Mouse (Mus musculus) CH12.LX (cell line): ENCODE data around the gene Crnkl1. TPM values are rescaled to one million over a fixed set of nuclear protein-coding genes. Genes with fewer than 3 reads are reported as not detected.

ENCODE experiments used
- DNase-seq: peaks from one replicate; pipeline ENCODE4 v3.0.0-alpha.2; 2013; ENCODE audit errors: extremely low read depth
- H3K27ac ChIP-seq: 2 replicates; pipeline ENCODE4 v1.5.1; 2012; ENCODE audit warnings: low read depth, mild to moderate bottlenecking, control low read depth, moderate library complexity; ENCODE audit not compliant: insufficient read depth
- H3K27me3 ChIP-seq: replicated peaks from 2 replicates; pipeline ENCODE3; 2012; ENCODE audit warnings: inconsistent platforms
- H3K36me3 ChIP-seq, 2 experiments: replicated peaks in 1 of 2; 2 replicates each; pipeline versions ENCODE3 to v1.6.1; 2012; ENCODE audit warnings: inconsistent platforms in 1 of 2, low read length in 1 of 2, mild to moderate bottlenecking in 1 of 2, mixed read lengths in 1 of 2, moderate library complexity in 1 of 2; ENCODE audit not compliant: control insufficient read depth in 1 of 2, insufficient read depth in 1 of 2
- H3K4me1 ChIP-seq, 2 experiments: 2 replicates each; pipeline ENCODE4 v1.6.1; 2012; ENCODE audit warnings: inconsistent platforms in 1 of 2, moderate library complexity in 1 of 2; ENCODE audit not compliant: insufficient read depth in 2 of 2, control insufficient read depth in 1 of 2
- H3K4me2 ChIP-seq: 2 replicates; pipeline ENCODE4 v1.6.1; 2012; ENCODE audit warnings: low read depth, mild to moderate bottlenecking, control low read depth; ENCODE audit not compliant: poor library complexity, insufficient read depth, severe bottlenecking
- H3K4me3 ChIP-seq, 3 experiments: fragments of 150-350 bp in 1 of 3; sonication (generic) in 1 of 3; replicated peaks in 1 of 3; 2 replicates each; pipeline versions ENCODE3 to v1.5.1; 2011 to 2012; ENCODE audit warnings: low read depth in 2 of 3, low read length in 2 of 3, mild to moderate bottlenecking in 2 of 3, moderate library complexity in 2 of 3, control low read depth in 1 of 3, improper control_type of control experiment in 1 of 3, inconsistent platforms in 1 of 3, mixed read lengths in 1 of 3; ENCODE audit not compliant: poor library complexity in 1 of 3
- H3K79me2 ChIP-seq: replicated peaks from 2 replicates; pipeline ENCODE4 v1.6.1; 2012; ENCODE audit warnings: mild to moderate bottlenecking, moderate library complexity; ENCODE audit not compliant: control insufficient read depth, poor library complexity, insufficient read depth, severe bottlenecking; ENCODE audit errors: extremely low read depth
- H3K9ac ChIP-seq: 2 replicates; pipeline ENCODE4 v1.6.1; 2012; ENCODE audit warnings: low read depth, mild to moderate bottlenecking, control low read depth, moderate library complexity; ENCODE audit not compliant: insufficient read depth
- H3K9me3 ChIP-seq: replicated peaks from 2 replicates; pipeline ENCODE3; 2012; ENCODE audit warnings: low read length, inconsistent platforms, mixed read lengths
- CHD1 ChIP-seq: IDR thresholded peaks from 2 replicates; pipeline ENCODE4 v1.6.1; 2012; ENCODE audit warnings: low read depth, low read length, improper control_type of control experiment, inconsistent platforms
- CTCF ChIP-seq, 2 experiments: IDR thresholded peaks in 1 of 2; conservative IDR thresholded peaks in 1 of 2; 2 replicates each; pipeline ENCODE4 v1.5.1; 2011 to 2012; ENCODE audit warnings: low read depth in 2 of 2, low read length in 2 of 2, improper control_type of control experiment in 1 of 2, inconsistent platforms in 1 of 2, mild to moderate bottlenecking in 1 of 2, moderate library complexity in 1 of 2
- EP300 ChIP-seq: IDR thresholded peaks from 2 replicates; pipeline ENCODE4 v1.6.1; 2011; ENCODE audit warnings: low read length, improper control_type of control experiment
- HCFC1 ChIP-seq: IDR thresholded peaks from 2 replicates; pipeline ENCODE4 v1.6.1; 2012; ENCODE audit warnings: low read depth, mild to moderate bottlenecking, inconsistent platforms, low read length, improper control_type of control experiment
- IRF4 ChIP-seq: IDR thresholded peaks from 2 replicates; pipeline ENCODE4 v1.6.1; 2014; ENCODE audit warnings: low read depth, mild to moderate bottlenecking, inconsistent platforms, low read length, improper control_type of control experiment
- JUN ChIP-seq: IDR thresholded peaks from 2 replicates; pipeline ENCODE4 v1.6.1; 2011; ENCODE audit warnings: low read depth, mild to moderate bottlenecking, low read length, improper control_type of control experiment, moderate library complexity; ENCODE audit not compliant: insufficient read depth
- JUND ChIP-seq: conservative IDR thresholded peaks from 2 replicates; pipeline ENCODE4 v1.6.1; 2011; ENCODE audit warnings: low read depth, low read length, improper control_type of control experiment
- KAT2A ChIP-seq: IDR thresholded peaks from 2 replicates; pipeline ENCODE4 v1.6.1; 2012; ENCODE audit warnings: low read length, improper control_type of control experiment, inconsistent platforms; ENCODE audit not compliant: insufficient replicate concordance
- MAFK ChIP-seq: IDR thresholded peaks from 2 replicates; pipeline ENCODE4 v1.6.1; 2011; ENCODE audit warnings: low read length, improper control_type of control experiment; ENCODE audit not compliant: insufficient replicate concordance
- MAZ ChIP-seq: IDR thresholded peaks from 2 replicates; pipeline ENCODE4 v1.6.1; 2012; ENCODE audit warnings: low read depth, mild to moderate bottlenecking, inconsistent platforms, low read length, improper control_type of control experiment, moderate library complexity
- MXI1 ChIP-seq: IDR thresholded peaks from 2 replicates; pipeline ENCODE4 v1.6.1; 2011; ENCODE audit warnings: mild to moderate bottlenecking, low read depth, low read length, improper control_type of control experiment
- NELFE ChIP-seq: IDR thresholded peaks from 2 replicates; pipeline ENCODE4 v1.6.1; 2011; ENCODE audit warnings: low read depth, low read length, improper control_type of control experiment
- POLR2AphosphoS2 ChIP-seq: IDR thresholded peaks from 2 replicates; pipeline ENCODE4 v1.6.1; 2011; ENCODE audit warnings: low read depth, low read length, improper control_type of control experiment
- RAD21 ChIP-seq: IDR thresholded peaks from 2 replicates; pipeline ENCODE4 v1.6.1; 2011; ENCODE audit warnings: low read depth, mild to moderate bottlenecking, low read length, improper control_type of control experiment, moderate library complexity
- RCOR1 ChIP-seq: conservative IDR thresholded peaks from 2 replicates; pipeline ENCODE4 v1.6.1; 2012; ENCODE audit warnings: low read depth, mild to moderate bottlenecking, inconsistent platforms, low read length, improper control_type of control experiment
- UBTF ChIP-seq: IDR thresholded peaks from 2 replicates; pipeline ENCODE4 v1.6.1; 2012; ENCODE audit warnings: low read depth, mild to moderate bottlenecking, inconsistent platforms, low read length, improper control_type of control experiment, moderate library complexity
- ZNF384 ChIP-seq: IDR thresholded peaks from 2 replicates; pipeline ENCODE4 v1.6.1; 2012; ENCODE audit warnings: low read depth, low read length, improper control_type of control experiment, inconsistent platforms
- dilution Hi-C: fragments of 300-500 bp; cut with MboI; formaldehyde crosslinking; loops from 2 replicates; pipeline ENCODE4 v1.14.3; 2020; ENCODE audit warnings: low sequenced_read_pairs; ENCODE audit not compliant: extremely low pct_unique_long_range_greater_than_20kb, extremely low pct_ligation_motif_present
- in situ Hi-C: fragments of 300-500 bp; cut with MboI; formaldehyde crosslinking; loops from 3 replicates; pipeline ENCODE4 v1.14.3; 2019; ENCODE audit warnings: low sequenced_read_pairs, low pct_ligation_motif_present, low pct_unique_long_range_greater_than_20kb, mixed read lengths
- polyA plus RNA-seq: library from polyadenylated mRNA; unstranded; fragments of >175 nt; gene quantifications from 2 replicates; pipeline ENCODE4 v1.2.1, GENCODE M21; 2012; ENCODE audit warnings: low read depth; ENCODE audit not compliant: insufficient read length
- total RNA-seq, 2 experiments: library from RNA; depleted of rRNA; stranded (reverse); fragments of 300-350 nt in 1 of 2; fragments of >200 nt in 1 of 2; gene quantifications; 2 replicates each; pipeline ENCODE4 v1.2.3; 2012 to 2014

Gene Crnkl1
- total and polyA plus RNA-seq, 3 experiments, result 18.8 to 31.6 (median 30.4) TPM

DNA sequence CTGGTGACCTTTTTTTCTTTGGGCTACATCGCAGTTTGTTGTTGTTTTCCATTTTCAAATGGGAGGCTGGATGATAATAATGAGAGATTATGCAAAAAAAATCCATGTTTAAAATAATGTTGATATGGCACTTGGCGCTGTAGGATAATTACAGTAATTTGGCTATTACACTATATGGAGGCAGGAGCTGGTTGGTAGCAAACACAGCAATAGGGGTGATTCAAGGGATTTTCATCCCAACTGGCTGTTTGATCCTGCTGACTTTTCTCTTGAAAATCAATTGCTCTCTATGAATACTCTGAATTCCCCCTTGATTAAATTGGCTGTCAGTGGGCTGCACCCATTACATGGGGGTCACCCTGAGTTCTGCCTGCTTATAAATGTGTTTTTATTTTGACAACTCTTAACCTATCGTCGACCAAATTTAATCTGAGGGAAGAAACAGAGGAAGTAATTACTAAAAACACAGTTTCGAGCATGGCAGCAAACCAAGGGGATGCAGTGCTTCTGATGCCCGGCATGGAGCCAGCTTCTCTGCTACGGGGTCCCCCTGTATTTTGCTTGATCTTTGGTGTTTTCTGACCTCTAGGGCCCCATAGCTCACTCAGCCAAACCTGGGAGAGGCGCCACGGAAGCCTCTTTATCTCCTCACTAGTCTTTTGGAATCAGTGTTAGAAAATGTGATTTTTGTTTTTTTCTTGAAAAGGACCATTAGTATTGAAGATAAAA, 47.7 kb upstream of the Crnkl1 start:
- Histone ChIP-seq H3K79me2 (no peaks in the 10 kb centered on the region), H3K4me1 (no peaks in the 10 kb centered on the region), H3K36me3 (no peaks in the 10 kb centered on the region), H3K4me3 (no peak overlapping the region), H3K9ac (no peak overlapping the region), H3K27ac (no peak overlapping the region), H3K9me3 (no peaks in the 10 kb centered on the region), H3K27me3 (no peaks in the 10 kb centered on the region), H3K4me2 (no peak overlapping the region)
- dilution Hi-C loops (no loop called here), in situ Hi-C loops (no loop called here)
- TF ChIP-seq POLR2AphosphoS2, result no peak
- no peak for TF ChIP-seq RCOR1
- TF ChIP-seq KAT2A, result no peak
- no peak for TF ChIP-seq HCFC1
- no peak for TF ChIP-seq NELFE
- no peak for TF ChIP-seq CHD1
- DNase-seq, result no peak

DNA sequence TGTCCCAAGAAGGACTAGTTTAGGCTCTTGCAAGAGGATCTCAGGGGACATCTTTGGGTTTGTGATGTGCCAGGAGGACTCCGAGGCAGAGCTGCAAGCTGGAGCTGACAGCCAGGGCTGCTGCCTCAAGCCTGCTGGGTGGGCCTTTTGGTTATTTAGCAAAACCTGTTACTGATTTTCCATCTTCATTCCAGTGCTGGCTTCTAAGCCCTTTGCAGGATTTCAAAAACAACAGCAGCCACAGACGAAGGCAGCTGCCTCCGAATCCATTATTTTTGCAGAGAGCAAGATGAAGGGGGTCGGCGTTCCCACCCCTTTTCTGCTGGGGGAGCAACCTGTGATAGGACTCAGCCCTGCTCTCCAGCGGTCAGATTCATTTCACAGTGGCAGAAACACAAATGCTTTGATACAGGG, 46.9 kb upstream of the Crnkl1 start:
- H3K9ac ChIP-seq, result no peak overlapping the region
- no peaks in the 10 kb centered on the region for H3K9me3 ChIP-seq
- in situ Hi-C loops, result no loop called here
- no peaks in the 10 kb centered on the region for H3K4me1 ChIP-seq
- no peaks in the 10 kb centered on the region for H3K79me2 ChIP-seq
- H3K27me3 ChIP-seq, result no peaks in the 10 kb centered on the region
- no peak for TF ChIP-seq UBTF
- no peak for TF ChIP-seq MAFK
- no peak for TF ChIP-seq JUN
- TF ChIP-seq KAT2A, result no peak
- no peak for TF ChIP-seq CTCF (conservative IDR thresholded peaks at IDR 0.05 in 1 of 2, IDR thresholded peaks at IDR 0.05 in 1 of 2; ENCODE audit: low read depth in 2 of 2, low read length in 2 of 2)
- no peak for TF ChIP-seq NELFE
- TF ChIP-seq CHD1, result no peak
- TF ChIP-seq ZNF384, result no peak
- TF ChIP-seq RAD21, result no peak
- no peak for TF ChIP-seq EP300
- TF ChIP-seq IRF4, result no peak
- TF ChIP-seq MAZ, result no peak
- TF ChIP-seq MXI1, result no peak
- no peak for TF ChIP-seq JUND
- no peak overlapping the region for H3K4me3 ChIP-seq
- H3K36me3 ChIP-seq, result no peaks in the 10 kb centered on the region
- H3K4me2 ChIP-seq, result no peak overlapping the region
- dilution Hi-C loops, result no loop called here
- DNase-seq, result no peak
- no peak overlapping the region for H3K27ac ChIP-seq
